Mouse (Mus musculus) kidney, adult 18-20 months (tissue): ENCODE results near the gene Gstp3.
A peak's percentile ranks its signal among the peaks of the same experiment; 100 is the strongest.

Experiments
- DNase-seq: peaks from one replicate; pipeline ENCODE4 v3.0.0; 2021

Gstp3 gene

DNA sequence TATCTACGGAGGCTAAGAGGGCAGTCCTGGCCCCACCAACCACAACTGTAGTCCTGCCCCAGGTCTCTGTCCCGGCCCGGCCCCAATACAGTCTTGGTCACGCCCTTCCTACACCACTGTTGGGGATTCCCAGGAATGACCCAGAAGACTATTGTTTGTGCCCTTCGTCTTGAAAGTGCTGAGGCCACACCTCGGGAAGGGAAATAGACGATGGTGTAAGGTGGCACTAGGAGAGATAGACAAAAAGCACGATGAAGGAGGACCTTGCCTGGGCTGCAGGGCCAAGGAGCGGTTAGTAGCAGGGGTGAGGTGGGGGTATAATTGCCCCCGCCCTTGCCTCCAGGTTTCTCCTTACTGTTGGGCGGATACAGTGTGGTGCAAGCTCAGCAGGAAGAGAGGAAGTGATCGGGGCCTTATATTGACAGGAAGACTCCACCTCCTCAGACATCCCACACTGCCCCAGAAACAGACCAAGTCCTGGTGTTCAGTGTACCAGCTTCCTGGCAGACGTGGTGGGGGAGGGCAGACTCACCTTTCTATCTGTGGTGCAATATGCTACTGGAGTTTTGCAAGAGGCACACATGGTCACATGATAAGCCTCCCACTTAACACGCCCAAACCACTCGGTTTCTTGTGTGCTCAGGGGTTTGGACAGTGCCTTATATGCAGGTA, at the start of gene Gstp3:
TSS of gene Gstp3 (minus strand) at position 501 of the 672 bp plus-strand sequence.
- no peak for DNase-seq

DNA sequence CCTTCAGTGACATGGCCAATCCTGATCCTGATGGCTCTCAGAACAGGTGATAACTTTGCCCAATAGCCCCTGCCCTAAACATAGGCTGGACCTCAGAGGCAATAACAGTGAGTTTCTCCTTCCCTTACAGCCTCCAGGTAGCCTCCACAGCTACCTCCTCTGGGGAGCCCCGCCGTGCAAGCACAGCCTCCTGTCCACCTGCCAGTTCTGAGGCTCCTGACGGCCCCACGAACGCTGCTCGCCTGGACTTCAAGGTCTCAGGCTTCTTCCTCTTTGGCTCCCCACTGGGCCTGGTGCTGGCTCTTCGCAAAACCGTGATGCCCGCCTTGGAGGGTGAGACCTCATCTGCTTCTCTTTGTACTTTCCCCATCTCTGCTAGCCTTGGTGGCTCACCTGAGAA, 49.2 kb upstream of the Gstp3 start:
- no peak for DNase-seq

- DNase-seq, result no peak
Measured at GRCm38 (mm10) chr19:4106654-4107053, 47.3 kb upstream of the Gstp3 start.

DNA sequence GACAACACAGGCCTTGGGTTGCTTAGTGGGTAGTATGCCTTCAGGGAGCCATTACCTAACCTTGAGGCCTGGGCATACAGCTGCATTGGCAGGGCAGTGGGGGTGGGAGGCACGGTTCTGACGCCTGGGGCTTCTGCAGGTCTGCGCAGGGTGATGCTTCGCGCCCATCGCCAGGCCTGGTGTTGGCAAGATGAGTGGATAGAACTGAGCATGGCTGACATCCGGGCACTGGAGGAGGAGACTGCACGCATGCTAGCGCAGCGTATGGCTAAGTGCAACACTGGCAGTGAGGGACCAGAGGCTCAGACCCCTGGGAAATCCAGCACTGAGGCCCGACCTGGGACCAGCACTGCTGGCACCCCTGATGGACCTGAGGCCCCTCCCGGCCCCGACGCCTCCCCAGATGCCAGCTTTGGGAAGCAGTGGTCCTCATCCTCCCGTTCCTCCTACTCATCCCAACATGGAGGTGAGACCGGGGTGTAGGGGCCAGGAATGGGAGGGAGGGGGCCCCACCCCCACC, 45.4 kb upstream of the Gstp3 start:
- no peak for DNase-seq

GRCm38 (mm10) chr19:4103792-4104191, 44.4 kb upstream of the Gstp3 start:
- DNase-seq, result no peak

GRCm38 (mm10) chr19:4103294-4103693, 43.9 kb upstream of the Gstp3 start:
- no peak for DNase-seq

GRCm38 (mm10) chr19:4102626-4103025, 43.3 kb upstream of the Gstp3 start:
- DNase-seq, result no peak

- no peak for DNase-seq
Measured at GRCm38 (mm10) chr19:4102049-4102448, 42.7 kb upstream of the Gstp3 start.

GRCm38 (mm10) chr19:4101466-4101865, 42.1 kb upstream of the Gstp3 start:
- DNase-seq, result no peak

GRCm38 (mm10) chr19:4100718-4101261, 41.4 kb upstream of the Gstp3 start:
- DNase-seq, result no peak

GRCm38 (mm10) chr19:4099837-4100717, 40.7 kb upstream of the Gstp3 start, which contains the start of gene Pitpnm1:
TSS of gene Pitpnm1 (plus strand) at chr19:4099998.
- peak; percentile 83 for DNase-seq

DNA sequence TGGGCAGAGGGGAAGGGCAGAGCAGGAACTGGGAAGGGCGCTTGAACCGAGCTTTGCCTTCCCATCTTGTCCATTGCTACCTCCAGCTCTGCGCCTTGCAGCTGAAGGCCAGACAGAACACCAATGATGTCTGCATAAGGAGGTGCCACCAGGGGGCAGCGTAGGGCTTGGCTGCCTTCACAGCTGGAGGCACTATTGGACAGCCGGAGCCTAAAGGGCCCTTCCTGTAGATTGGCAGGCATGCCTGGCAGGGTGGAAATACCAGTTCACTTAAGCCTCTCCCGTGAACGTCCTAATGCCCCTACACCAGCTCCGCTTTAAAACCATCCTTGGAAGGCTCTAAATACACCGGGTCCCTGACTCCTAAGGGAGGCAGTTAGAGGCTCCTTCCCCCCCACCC, 39.7 kb upstream of the Gstp3 start:
- DNase-seq, result peak; percentile 96

GRCm38 (mm10) chr19:4098426-4098825, 39.1 kb upstream of the Gstp3 start:
- no peak for DNase-seq

GRCm38 (mm10) chr19:4097441-4097825, 38.1 kb upstream of the Gstp3 start:
- no peak for DNase-seq

DNA sequence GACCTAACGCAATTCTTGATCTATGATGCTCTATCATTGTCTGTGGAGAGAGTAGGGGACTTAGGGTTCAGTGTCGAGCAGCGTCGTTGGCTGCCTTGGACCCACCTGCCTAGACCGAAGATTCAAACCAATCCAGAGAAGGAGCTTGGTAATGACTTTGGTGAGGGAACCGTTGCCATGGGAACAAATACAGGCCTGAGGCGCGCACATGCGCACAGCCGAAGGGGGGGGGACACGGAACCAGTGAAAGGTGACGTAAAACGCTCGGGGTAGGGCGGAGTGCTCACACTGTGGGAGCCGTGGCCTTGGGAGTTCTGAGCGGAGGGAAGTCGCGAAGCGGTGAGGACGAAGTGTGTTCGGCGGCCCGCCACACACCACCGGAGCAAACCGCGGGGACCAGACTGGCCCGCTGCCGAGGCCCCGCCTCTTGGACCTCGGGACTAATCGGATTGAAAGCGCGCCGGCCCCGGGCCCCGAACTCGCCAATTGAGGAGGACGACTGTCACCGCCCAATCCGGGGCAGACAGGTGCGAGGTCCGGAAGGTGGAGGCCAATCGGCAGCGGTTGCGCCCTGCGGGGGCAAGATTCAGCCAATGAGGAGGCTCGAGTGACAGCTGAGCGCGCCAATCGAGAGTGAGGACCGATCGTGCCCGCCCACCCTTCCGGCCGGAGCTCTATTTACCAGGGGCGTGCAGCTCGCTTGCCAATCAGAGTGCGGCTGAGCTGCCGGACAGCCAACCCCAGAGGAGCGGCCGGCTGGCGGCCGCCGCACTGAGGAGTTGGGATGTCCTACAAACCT, 37.5 kb upstream of the Gstp3 start, which contains the start of gene Cdk2ap2:
TSS of gene Cdk2ap2 (plus strand) at position 541 of the 799 bp plus-strand sequence.
- DNase-seq, result peak; percentile 100

- DNase-seq, result no peak
Measured at GRCm38 (mm10) chr19:4095802-4096201, 36.4 kb upstream of the Gstp3 start.

- DNase-seq, result no peak
Measured at GRCm38 (mm10) chr19:4094774-4095303, 35.5 kb upstream of the Gstp3 start.

DNA sequence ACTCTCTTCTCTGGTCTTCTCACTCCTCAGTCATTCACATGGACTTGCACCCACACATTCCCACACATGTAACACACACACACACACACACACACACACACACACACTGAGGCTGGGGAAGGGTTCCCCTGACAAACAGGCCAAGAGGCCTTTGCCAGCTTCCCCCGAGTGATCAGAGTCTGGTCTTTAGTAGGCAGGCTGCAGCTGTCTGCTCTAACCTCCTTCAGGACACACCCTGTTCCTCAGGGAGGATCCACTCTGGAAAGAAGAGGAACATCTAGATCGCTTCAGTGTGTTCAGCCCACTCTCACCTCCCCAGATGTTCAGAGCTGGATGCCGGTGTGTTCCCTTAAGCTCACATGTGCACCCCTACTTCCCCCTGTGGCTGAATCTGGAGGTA, 35.0 kb upstream of the Gstp3 start:
- DNase-seq, result no peak

DNA sequence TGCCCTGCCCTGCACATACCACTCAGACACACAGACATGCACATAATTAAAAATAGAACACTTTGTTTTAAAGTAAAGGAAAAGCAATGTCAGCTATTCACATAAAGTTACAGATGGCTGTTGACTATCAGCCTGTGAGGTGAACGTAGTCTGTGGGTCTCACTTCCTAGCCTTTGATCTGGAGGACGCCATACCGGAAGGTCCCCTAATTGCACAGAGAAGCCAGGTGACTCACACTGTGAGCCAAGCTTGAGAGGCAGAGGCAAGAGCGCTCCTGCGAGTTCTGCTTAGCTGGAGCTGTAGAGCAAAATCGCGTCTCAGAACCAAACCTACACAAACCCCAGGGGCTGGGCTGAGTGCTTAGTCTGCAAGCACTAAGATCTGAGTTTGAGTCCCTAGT, 34.4 kb upstream of the Gstp3 start:
- no peak for DNase-seq

GRCm38 (mm10) chr19:4092750-4093149, 33.4 kb upstream of the Gstp3 start:
- no peak for DNase-seq

GRCm38 (mm10) chr19:4091383-4091782, 32.0 kb upstream of the Gstp3 start:
- no peak for DNase-seq

GRCm38 (mm10) chr19:4090446-4090845, 31.1 kb upstream of the Gstp3 start:
- no peak for DNase-seq
